19 mouse cellular contexts compared by ENCODE assay signal in genomic region chr19:25365698-25366097, GRCm38 (mm10).
"Had no signal": no experiment of that assay in that cellular context is flagged by ENCODE, and none has a peak within 500 bp of the region (broad histone marks: within the 10 kb centered on the region; RNA-seq: fewer than 3 reads in every experiment).

No protein-coding gene starts in this region.

- ATAC-seq: lung, postnatal 0 days; midbrain, embryonic 13.5 days; midbrain, embryonic 15.5 days had no signal

- H3K4me2 ChIP-seq: lung, embryonic 15.5 days; midbrain, embryonic 11.5 days; midbrain, embryonic 13.5 days; midbrain, embryonic 15.5 days; neural tube, embryonic 12.5 days had no signal

- H3K27me3 ChIP-seq: midbrain, embryonic 13.5 days; midbrain, embryonic 15.5 days; neural tube, embryonic 12.5 days had no signal

- H3K9ac ChIP-seq: lung, embryonic 15.5 days; midbrain, embryonic 13.5 days; midbrain, embryonic 15.5 days; neural tube, embryonic 12.5 days had no signal

- H3K27ac ChIP-seq: lung, embryonic 15.5 days; macrophage; midbrain, embryonic 13.5 days; midbrain, embryonic 15.5 days; neural tube, embryonic 12.5 days had no signal

- DNase-seq: lung, adult 2 months; lung, postnatal 14 days; lung, postnatal 36 days; retina, postnatal 1 day; right cerebral cortex, adult 18-20 months; right cerebral cortex, postnatal 25 days; right cerebral cortex, postnatal 4 days; spleen, adult 18-20 months; thymus, adult 18-20 months; thymus, postnatal 14 days; thymus, postnatal 36 days had no signal

- H3K9me3 ChIP-seq: lung, embryonic 15.5 days; megakaryocyte, embryonic 14.5 days; midbrain, embryonic 13.5 days; midbrain, embryonic 15.5 days; neural tube, embryonic 12.5 days had no signal

- H3K4me3 ChIP-seq: lung, embryonic 15.5 days; megakaryocyte, embryonic 14.5 days; midbrain, embryonic 13.5 days; midbrain, embryonic 15.5 days; neural tube, embryonic 12.5 days had no signal

- H3K36me3 ChIP-seq: lung, embryonic 15.5 days; midbrain, embryonic 13.5 days; midbrain, embryonic 15.5 days; neural tube, embryonic 12.5 days had no signal

- H3K4me1 ChIP-seq: neural tube, embryonic 12.5 days had no signal
